Mouse (Mus musculus) 3134 (cell line): ENCODE measurements at regions not wholly inside any gene's neighbourhood (a gene's known extent, or its start where the extent isn't known, plus 50 kb on each side); places are given as distances from the start of the nearest gene placed in this dataset.
"Not testable (repeated sequence)": the region's sequence is repeated elsewhere in the genome, so short reads cannot be mapped to it uniquely, and the experiment has no call there.

Source experiments
- DNase-seq: peaks from one replicate; pipeline ENCODE4 v3.0.0-alpha.2; 2011; ENCODE audit warnings: low spot score; ENCODE audit not compliant: insufficient read length; ENCODE audit errors: extremely low read depth

DNA sequence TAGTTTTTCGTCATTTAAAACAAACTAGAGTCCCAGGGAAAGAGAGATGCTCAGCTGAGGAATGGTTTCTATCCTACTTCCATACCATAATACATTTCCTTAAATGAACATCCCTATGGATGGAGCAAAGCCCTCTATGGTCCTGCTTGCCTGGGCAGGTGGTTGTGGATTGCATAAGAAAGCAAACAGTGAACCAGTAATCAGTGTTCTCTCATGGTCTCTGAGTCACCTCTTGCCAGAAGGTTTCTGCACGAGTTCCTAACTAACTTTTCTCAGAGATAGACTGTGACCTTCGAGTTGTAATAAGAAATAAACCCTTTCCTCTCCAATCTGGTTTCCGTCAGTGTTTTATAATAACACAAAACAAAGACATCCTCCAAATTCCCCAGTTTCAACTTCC lies 62.9 kb upstream of the Bet1 start:
- no peak for DNase-seq

DNA sequence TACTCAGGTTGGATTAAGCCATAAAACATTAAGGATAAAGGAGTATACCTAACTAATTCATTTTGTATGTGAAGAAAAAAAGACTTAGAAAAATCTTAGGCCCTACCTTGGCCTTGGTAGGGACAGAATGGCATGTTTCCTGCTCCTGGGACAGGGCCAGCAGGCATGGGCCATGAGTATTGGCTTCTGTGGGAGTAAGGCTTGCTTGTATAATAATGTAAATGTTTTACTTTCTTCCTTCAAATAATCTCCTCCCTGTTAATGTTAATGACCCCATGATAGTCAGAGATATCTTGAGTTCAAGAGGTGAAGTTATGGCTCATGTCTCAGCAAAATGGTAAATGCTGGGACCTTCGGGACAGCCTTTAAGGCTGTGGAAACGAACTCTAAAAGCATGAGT lies 71.5 kb upstream of the Bet1 start:
- no peak for DNase-seq

DNA sequence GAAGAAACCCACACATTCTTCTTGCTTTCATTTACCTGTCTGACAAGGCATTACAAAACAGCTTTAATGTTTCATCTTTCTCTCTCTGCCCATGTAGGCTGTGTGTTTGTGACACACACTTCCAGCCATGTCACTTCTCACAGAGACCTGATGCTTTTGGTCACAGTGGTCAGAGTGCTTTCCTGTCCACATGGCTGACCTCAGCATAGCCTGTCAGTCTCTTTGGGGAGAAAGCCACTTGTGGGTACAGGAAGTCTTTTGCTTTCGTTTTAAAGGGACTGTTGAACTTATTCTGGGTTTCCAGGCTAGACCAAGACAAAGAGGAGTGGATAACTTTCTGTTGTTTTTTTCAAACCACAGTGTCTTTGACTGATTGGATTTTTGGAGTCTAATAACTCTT lies 77.0 kb upstream of the Bet1 start:
- peak; percentile 27 for DNase-seq

- DNase-seq = no peak
Observed at GRCm38 (mm10) chr6:4167112-4167511, 80.3 kb upstream of the Bet1 start.

- DNase-seq = no peak
Observed at GRCm38 (mm10) chr6:4167757-4168156, 81.0 kb upstream of the Bet1 start.

DNA sequence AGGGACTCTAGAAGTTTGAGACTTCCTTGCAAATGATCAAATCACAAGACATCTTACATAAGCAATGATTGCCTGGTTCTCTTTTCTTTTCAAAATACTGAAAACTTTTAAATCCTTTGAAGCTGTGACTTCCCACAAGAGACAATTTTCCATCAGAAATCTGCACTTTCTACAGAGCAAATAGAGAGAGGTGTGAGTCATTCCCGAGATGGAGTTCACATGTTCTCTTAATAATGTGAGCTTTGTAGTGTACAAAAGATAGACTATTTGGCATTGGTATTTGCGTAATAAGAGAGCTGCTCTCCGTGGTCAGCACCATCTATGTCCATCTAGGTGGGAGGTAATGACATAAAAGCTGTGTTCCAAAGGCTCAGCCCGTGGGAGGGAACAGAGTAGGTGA lies 84.8 kb upstream of the Bet1 start:
- DNase-seq = no peak

GRCm38 (mm10) chr6:4187683-4188082 lies 100.9 kb upstream of the Bet1 start:
- no peak for DNase-seq

GRCm38 (mm10) chr6:4190976-4191375 lies 104.2 kb upstream of the Bet1 start:
- not testable (repeated sequence) for DNase-seq

DNA sequence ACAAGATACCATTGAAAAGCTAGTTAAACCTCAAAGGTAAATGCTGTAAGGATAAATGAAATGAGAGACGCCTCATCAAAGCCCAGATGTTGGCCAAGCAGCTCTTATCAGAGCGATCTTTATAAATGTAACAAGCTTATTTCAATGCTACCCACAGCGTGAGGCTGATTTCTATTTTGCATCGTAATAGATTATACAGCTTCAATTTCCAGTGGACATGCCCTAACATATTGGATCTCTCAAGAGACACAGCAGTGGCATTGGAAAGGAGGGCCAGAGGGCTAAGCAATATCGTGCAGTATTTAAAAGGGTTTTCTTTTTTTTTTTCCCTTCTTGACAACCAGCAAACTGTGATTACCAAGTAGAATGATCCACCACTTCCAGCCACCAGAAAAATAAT lies 106.5 kb upstream of the Bet1 start:
- DNase-seq = no peak

GRCm38 (mm10) chr6:4201176-4201575 lies 114.4 kb upstream of the Bet1 start:
- no peak for DNase-seq

DNA sequence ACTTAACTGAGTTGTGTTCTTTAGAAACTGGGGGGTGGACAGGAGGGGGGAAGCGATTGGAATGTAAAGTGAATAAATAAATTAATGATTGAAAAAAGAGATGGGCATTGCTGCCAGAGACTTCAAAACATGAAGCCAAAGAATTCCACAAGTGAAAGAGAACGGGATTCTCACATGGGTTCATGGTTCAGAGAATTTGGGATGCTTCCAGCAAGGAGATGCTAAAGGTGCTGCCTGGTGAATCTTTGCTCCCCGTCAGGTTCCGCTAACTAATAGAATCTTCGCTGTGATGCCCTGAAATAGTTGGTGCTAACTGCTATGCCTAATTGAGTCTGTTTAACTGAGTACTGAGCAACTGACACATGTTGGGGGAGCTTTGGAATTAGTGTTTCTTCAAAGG lies 118.9 kb upstream of the Bet1 start:
- DNase-seq = no peak

DNA sequence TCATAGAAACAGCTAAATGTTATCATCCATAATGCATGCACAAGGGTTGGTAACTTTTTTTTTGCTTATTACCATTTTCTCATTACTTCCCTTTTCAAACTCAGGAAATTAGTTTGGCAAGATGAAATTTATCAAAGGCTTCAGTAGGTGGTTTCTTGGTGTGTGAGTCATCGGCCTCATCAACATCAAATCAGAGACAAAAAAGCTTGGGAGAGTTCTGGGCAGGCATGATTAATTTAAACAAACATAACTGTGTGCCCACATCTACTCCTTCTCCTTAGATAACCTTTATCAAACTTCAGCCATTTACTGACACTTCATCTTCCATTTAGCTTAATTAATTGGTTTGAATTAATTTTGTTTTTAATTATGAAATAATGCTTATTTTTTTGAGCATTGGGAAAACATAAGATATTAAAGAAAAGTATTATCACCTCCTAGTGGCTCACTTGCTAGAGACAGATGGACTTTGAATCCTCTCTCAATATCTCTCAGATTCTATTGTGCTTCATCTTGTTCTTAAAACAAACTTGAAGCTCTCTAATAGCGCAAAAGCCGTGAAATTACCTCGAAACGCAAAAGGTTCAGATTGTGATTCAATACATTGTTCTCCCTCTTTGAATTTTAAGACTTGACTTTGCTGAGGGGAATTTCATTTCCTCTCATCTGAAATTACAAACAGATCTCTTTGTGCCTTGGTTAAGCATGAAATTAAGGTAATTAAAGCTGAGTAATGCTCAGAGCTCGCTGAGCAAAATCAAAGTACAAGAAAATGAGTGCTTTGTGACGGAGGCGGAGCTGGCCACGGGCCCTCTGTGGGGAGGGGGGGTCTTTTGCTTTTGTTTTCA lies 158.7 kb upstream of the Bet1 start:
- DNase-seq = no peak

DNA sequence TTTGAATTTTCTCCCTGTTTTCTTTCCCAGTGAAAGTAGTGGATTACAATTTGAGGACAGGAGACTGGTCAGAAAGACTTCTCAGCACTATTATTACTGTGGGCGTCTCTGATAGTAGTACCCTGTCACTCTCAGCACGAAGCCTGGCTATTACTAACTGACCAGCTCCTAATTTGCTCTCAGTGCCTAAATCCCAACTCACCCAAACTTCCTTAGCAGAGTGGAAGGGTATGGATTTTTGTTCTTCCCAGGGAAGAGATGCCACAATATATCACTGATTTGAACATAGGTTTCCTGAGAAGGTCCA lies 159.3 kb upstream of the Bet1 start:
- DNase-seq = no peak

DNA sequence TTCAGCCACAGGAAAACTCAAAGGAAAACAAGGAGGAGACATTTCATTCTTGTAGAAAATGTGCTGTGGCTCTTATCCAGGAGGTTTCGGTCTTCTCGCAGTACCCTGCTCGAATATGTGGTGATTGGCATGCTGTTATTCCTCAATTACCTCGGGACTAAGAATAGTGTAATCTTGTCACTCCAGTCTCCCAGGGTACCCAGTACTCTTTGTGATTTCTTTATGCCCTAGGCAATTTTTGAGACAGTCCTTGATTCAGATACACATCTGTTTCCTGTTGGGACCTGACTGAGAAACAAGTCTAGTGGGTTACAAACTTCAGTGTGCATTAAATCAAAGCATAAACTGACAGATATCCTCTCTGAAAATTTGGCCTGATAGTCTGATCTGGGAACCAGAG lies 189.8 kb upstream of the Bet1 start:
- no peak for DNase-seq

GRCm38 (mm10) chr6:4277245-4277890 lies 190.6 kb upstream of the Bet1 start:
- DNase-seq = no peak

- no peak for DNase-seq
Observed at GRCm38 (mm10) chr6:4291380-4291779, 204.6 kb upstream of the Bet1 start.

DNA sequence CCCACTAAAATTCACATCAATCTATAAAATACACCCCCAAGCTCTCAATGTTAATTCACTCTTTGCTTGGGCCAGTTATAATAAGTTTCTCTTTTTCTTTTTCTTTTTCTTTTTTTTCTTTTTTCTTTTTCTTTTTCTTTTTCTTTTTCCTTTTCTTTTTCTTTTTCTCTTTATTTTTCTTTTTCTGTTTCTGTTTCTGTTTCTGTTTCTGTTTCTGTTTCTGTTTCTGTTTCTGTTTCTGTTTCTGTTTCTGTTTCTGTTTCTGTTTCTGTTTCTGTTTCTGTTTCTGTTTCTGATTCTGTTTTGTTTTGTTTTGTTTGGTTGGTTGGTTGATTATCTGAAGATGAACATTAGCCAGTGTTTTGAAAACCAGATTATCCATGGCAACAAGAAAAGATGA lies 201.2 kb upstream of the Col1a2 start:
- not testable (repeated sequence) for DNase-seq

GRCm38 (mm10) chr6:4349953-4350352 lies 154.7 kb upstream of the Col1a2 start:
- DNase-seq = no peak

- no peak for DNase-seq
Observed at GRCm38 (mm10) chr6:4362220-4362619, 142.4 kb upstream of the Col1a2 start.

GRCm38 (mm10) chr6:4375465-4376037 lies 129.1 kb upstream of the Col1a2 start:
- no peak for DNase-seq

GRCm38 (mm10) chr6:4396808-4397207 lies 107.8 kb upstream of the Col1a2 start:
- DNase-seq = no peak
